Mouse (Mus musculus) stomach, postnatal 0 days (tissue): ENCODE data around the gene Per1. TPM values are rescaled to one million over a fixed set of nuclear protein-coding genes. Genes with fewer than 3 reads are reported as not detected.
A peak's percentile ranks its signal among the peaks of the same experiment; 100 is the strongest.

Source experiments
- ATAC-seq: fragments of 200-750 bp; cut with Nextera tagmentation; 2 replicates; pipeline ENCODE4 v1.8.0; 2017; ENCODE audit not compliant: low FRiP score, low TSS enrichment
- DNase-seq: peaks from one replicate; pipeline ENCODE4 v3.0.0-alpha.2; 2016; ENCODE audit warnings: low spot score
- H3K27ac ChIP-seq: fragments of 300-500 bp; sonication (generic); replicated peaks from 2 replicates; pipeline ENCODE4 v1.5.1; 2014; ENCODE audit warnings: mild to moderate bottlenecking, control low read depth
- H3K27me3 ChIP-seq: fragments of 300-500 bp; sonication (generic); 2 replicates; pipeline ENCODE4 v1.6.1; 2014; ENCODE audit warnings: low read length; ENCODE audit not compliant: control insufficient read depth, insufficient read depth
- H3K36me3 ChIP-seq: fragments of 300-500 bp; sonication (generic); 2 replicates; pipeline ENCODE4 v1.6.1; 2014; ENCODE audit warnings: low read length, mixed read lengths; ENCODE audit not compliant: control insufficient read depth, insufficient read depth
- H3K4me1 ChIP-seq: fragments of 300-500 bp; sonication (generic); replicated peaks from 2 replicates; pipeline ENCODE4 v1.6.1; 2014; ENCODE audit warnings: antibody characterized with exemption; ENCODE audit not compliant: control insufficient read depth, insufficient read depth
- H3K4me2 ChIP-seq: fragments of 300-500 bp; sonication (generic); replicated peaks from 2 replicates; pipeline ENCODE4 v1.6.1; 2014; ENCODE audit warnings: low read depth, mild to moderate bottlenecking, control low read depth, moderate library complexity
- H3K4me3 ChIP-seq: fragments of 300-500 bp; sonication (generic); 2 replicates; pipeline ENCODE4 v1.5.1; 2014; ENCODE audit warnings: low read depth, low read length, control low read depth
- H3K9ac ChIP-seq: fragments of 300-500 bp; sonication (generic); 2 replicates; pipeline ENCODE4 v1.6.1; 2014; ENCODE audit warnings: mild to moderate bottlenecking, low read length, control low read depth, mixed read lengths
- H3K9me3 ChIP-seq: fragments of 300-500 bp; sonication (generic); 2 replicates; pipeline ENCODE4 v1.6.1; 2016; ENCODE audit warnings: low read length; ENCODE audit not compliant: control insufficient read depth
- CTCF ChIP-seq: IDR thresholded peaks from 2 replicates; pipeline ENCODE4 v1.5.1; 2016; ENCODE audit warnings: antibody characterized with exemption, low read depth, mild to moderate bottlenecking, moderate library complexity
- EP300 ChIP-seq: optimal IDR thresholded peaks from 2 replicates; pipeline ENCODE3; 2016; ENCODE audit warnings: antibody characterized with exemption
- WGBS: fragments of 180-500 bp; shearing (Covaris S2); extraction: QIAGEN DNeasy Blood & Tissue Kit; methylation state at CpG from one replicate; pipeline ENCODE4 v1.1.7; 2014; 5-methylcytosine and 5-hydroxymethylcytosine counted together
- polyA plus RNA-seq: library from polyadenylated mRNA; unstranded; fragments of >200 nt; fragmentation: Nextera tagmentation; extraction: Ambion mirVana; gene quantifications from 2 replicates; pipeline ENCODE4 v1.2.1, GENCODE M21; 2015

The Per1 gene
- polyA plus RNA-seq, 1 experiment from 2014 or later = 13.1 TPM

- Histone ChIP-seq H3K4me2 (no peak overlapping the region), H3K36me3 (peaks cover 52% of the 10 kb centered on the region), H3K4me3 (no peak overlapping the region), H3K4me1 (no peaks in the 10 kb centered on the region), H3K9me3 (no peaks in the 10 kb centered on the region), H3K27me3 (no peaks in the 10 kb centered on the region), H3K27ac (no peak overlapping the region), H3K9ac (no peak overlapping the region)
- TF ChIP-seq EP300 = no peak
- TF ChIP-seq CTCF = no peak
- 81% methylated on average over 13 of the region's 13 CpGs for WGBS
- DNase-seq (no peak), ATAC-seq (peak; percentile 12; the same call in 1 of the 2 replicates)
Measured at GRCm38 (mm10) chr11:69109032-69109900, 14.2 kb downstream of the Per1 start.

GRCm38 (mm10) chr11:69110319-69111046 is 15.5 kb downstream of the Per1 start:
- peak overlapping the region; percentile 19; the same call in 1 of the 2 replicates for H3K9ac ChIP-seq
- DNase-seq (peak; percentile 92), ATAC-seq (peak; percentile 49; the same call in 1 of the 2 replicates)
- H3K4me1 ChIP-seq = no peaks in the 10 kb centered on the region
- peak; percentile 84 for TF ChIP-seq EP300
- TF ChIP-seq CTCF = no peak
- H3K4me2 ChIP-seq = peak overlapping the region; percentile 50
- H3K27me3 ChIP-seq = no peaks in the 10 kb centered on the region
- peak overlapping the region; percentile 29 for H3K4me3 ChIP-seq
- no peaks in the 10 kb centered on the region for H3K9me3 ChIP-seq
- WGBS = 2% methylated on average over 30 of the region's 30 CpGs
- H3K36me3 ChIP-seq = peaks cover 40% of the 10 kb centered on the region
- no peak overlapping the region for H3K27ac ChIP-seq

GRCm38 (mm10) chr11:69111051-69111810 is 16.2 kb downstream of the Per1 start:
- DNase-seq (no peak), ATAC-seq (no peak)
- 9% methylated on average over 21 of the region's 21 CpGs for WGBS
- Histone ChIP-seq H3K9ac (0 out of 2 replicates have a peak overlapping the region, but pooled peaks have one; percentile 19), H3K4me3 (peak overlapping the region; percentile 29), H3K27me3 (no peaks in the 10 kb centered on the region), H3K36me3 (peaks cover 33% of the 10 kb centered on the region), H3K4me2 (peak overlapping the region; percentile 50), H3K27ac (peak overlapping the region; percentile 5; the same call in 1 of the 2 replicates), H3K9me3 (no peaks in the 10 kb centered on the region), H3K4me1 (no peaks in the 10 kb centered on the region)
- TF ChIP-seq EP300 (no peak), CTCF (no peak)

GRCm38 (mm10) chr11:69111865-69112264 is 16.8 kb downstream of the Per1 start:
- ATAC-seq (no peak), DNase-seq (no peak)
- Histone ChIP-seq H3K9me3 (no peaks in the 10 kb centered on the region), H3K4me3 (no peak overlapping the region), H3K9ac (no peak overlapping the region), H3K27me3 (no peaks in the 10 kb centered on the region), H3K27ac (peak overlapping the region; percentile 5; the same call in 1 of the 2 replicates), H3K4me2 (no peak overlapping the region), H3K36me3 (peaks cover 27% of the 10 kb centered on the region), H3K4me1 (no peaks in the 10 kb centered on the region)
- 65% methylated on average over 4 of the region's 4 CpGs for WGBS
- TF ChIP-seq EP300 (no peak), CTCF (no peak)

- Histone ChIP-seq H3K27ac (no peak overlapping the region), H3K4me3 (no peak overlapping the region), H3K4me1 (no peaks in the 10 kb centered on the region), H3K9ac (no peak overlapping the region), H3K36me3 (peaks cover 6% of the 10 kb centered on the region; the same call in 1 of the 2 replicates), H3K9me3 (no peaks in the 10 kb centered on the region), H3K27me3 (no peaks in the 10 kb centered on the region), H3K4me2 (no peak overlapping the region)
- ATAC-seq (no peak), DNase-seq (no peak)
- 63% methylated on average over 3 of the region's 3 CpGs for WGBS
- no peak for TF ChIP-seq EP300
Measured at GRCm38 (mm10) chr11:69114018-69114417, 19.0 kb downstream of the Per1 start.
